23 mouse cellular contexts compared by ENCODE assay signal in genomic region chr7:16104611-16105388, GRCm38 (mm10). TPM values are rescaled to one million over a fixed set of nuclear protein-coding genes. Genes with fewer than 3 reads are reported as not detected.
DNase-seq lines count a peak whose midpoint lies in the region; ATAC-seq and TF ChIP-seq lines count a peak whose summit lies in the region.
"Had no signal": no experiment of that assay in that cellular context is flagged by ENCODE, and none has a peak within 500 bp of the region (broad histone marks: within the 10 kb centered on the region; RNA-seq: fewer than 3 reads in every experiment).

No protein-coding gene starts in this region.

- H3K4me1 ChIP-seq in forebrain, embryonic 13.5 days: peaks cover 19% of the 10 kb centered on the region
- H3K4me1 ChIP-seq in forebrain, embryonic 16.5 days (replicated peaks; ENCODE audit: control insufficient read depth, insufficient read depth, low read length): peaks cover 17% of the 10 kb centered on the region
- H3K4me1 ChIP-seq in neural tube, embryonic 14.5 days (ENCODE audit: control insufficient read depth, insufficient read depth, low read length): peaks cover 14% of the 10 kb centered on the region

- no peaks in the 10 kb centered on the region for H3K27me3 ChIP-seq in forebrain, embryonic 13.5 days
- H3K27me3 ChIP-seq in forebrain, embryonic 16.5 days (replicated peaks; ENCODE audit: control insufficient read depth, insufficient read depth, low read length): no peaks in the 10 kb centered on the region
- H3K27me3 ChIP-seq in neural tube, embryonic 14.5 days (ENCODE audit: control insufficient read depth, insufficient read depth, low read length): no peaks in the 10 kb centered on the region
- H3K27me3 ChIP-seq: embryonic facial prominence, embryonic 15.5 days; intestine, embryonic 15.5 days had no signal

- no peak for TF ChIP-seq CTCF in left cerebral cortex, adult 2 months (IDR thresholded peaks at IDR 0.05)

- ATAC-seq in forebrain, embryonic 13.5 days: no peak
- ATAC-seq in forebrain, embryonic 16.5 days: no peak
- no peak for ATAC-seq in neural tube, embryonic 14.5 days (ENCODE audit: low read depth)

- H3K27ac ChIP-seq in forebrain, embryonic 13.5 days: no peak overlapping the region
- no peak overlapping the region for H3K27ac ChIP-seq in forebrain, embryonic 16.5 days (ENCODE audit: low read length)
- peak overlapping the region; percentile 94 for H3K27ac ChIP-seq in left cerebral cortex, adult 2 months
- no peak overlapping the region for H3K27ac ChIP-seq in neural tube, embryonic 14.5 days (ENCODE audit: low read depth, low read length)
- H3K27ac ChIP-seq: intestine, embryonic 15.5 days had no signal

- intact Hi-C loops in left cerebral cortex, adult 2 months (cut with DNase I): no loop called here

- 90% methylated on average over 7 of the region's 7 CpGs for WGBS in forebrain, embryonic 13.5 days
- WGBS in forebrain, embryonic 16.5 days: 93% methylated on average over 7 of the region's 7 CpGs
- 87% methylated on average over 7 of the region's 7 CpGs for WGBS in neural tube, embryonic 14.5 days

- H3K36me3 ChIP-seq in forebrain, embryonic 13.5 days (ENCODE audit: poor library complexity, severe bottlenecking): peaks cover 63% of the 10 kb centered on the region
- H3K36me3 ChIP-seq in forebrain, embryonic 16.5 days (ENCODE audit: control insufficient read depth, insufficient read depth): peaks cover 2% of the 10 kb centered on the region
- H3K36me3 ChIP-seq in neural tube, embryonic 14.5 days (ENCODE audit: control insufficient read depth, insufficient read depth, low read length): peaks cover 23% of the 10 kb centered on the region; the same call in 1 of the 2 replicates

- no peak for DNase-seq in left cerebral cortex, adult 2 months (ENCODE audit: extremely low spot score in 1 of 2, low spot score in 2 of 2)
- DNase-seq in left cerebral cortex, adult 9 months (ENCODE audit: low spot score in 2 of 2): no peak
- DNase-seq in brain, adult 2 months (ENCODE audit: low read depth, low spot score): peak; percentile 61
- DNase-seq in spleen, postnatal 4 days (ENCODE audit: low spot score in 2 of 2): no peak
- no peak for DNase-seq in kidney, postnatal 36 days
- DNase-seq: B cell, adult 2 months; gastrocnemius, postnatal 14 days; heart, adult 18-20 months; heart, postnatal 4 days; kidney, postnatal 4 days; liver; lung, postnatal 10 days; midbrain, embryonic 14.5 days; spleen, adult 18-20 months; thymus, postnatal 4 days had no signal

- no peak overlapping the region for H3K4me3 ChIP-seq in forebrain, embryonic 13.5 days
- H3K4me3 ChIP-seq in forebrain, embryonic 16.5 days (replicated peaks; ENCODE audit: low read length): no peak overlapping the region
- H3K4me3 ChIP-seq in left cerebral cortex, adult 2 months: no peak overlapping the region
- H3K4me3 ChIP-seq in neural tube, embryonic 14.5 days (ENCODE audit: low read depth, low read length): no peak overlapping the region
- H3K4me3 ChIP-seq: embryonic facial prominence, embryonic 15.5 days; intestine, embryonic 15.5 days had no signal

- H3K9me3 ChIP-seq in forebrain, embryonic 13.5 days (replicated peaks): no peaks in the 10 kb centered on the region
- H3K9me3 ChIP-seq in forebrain, embryonic 16.5 days (ENCODE audit: control insufficient read depth, low read length): no peaks in the 10 kb centered on the region
- no peaks in the 10 kb centered on the region for H3K9me3 ChIP-seq in neural tube, embryonic 14.5 days (ENCODE audit: control insufficient read depth, low read length)
- H3K9me3 ChIP-seq: embryonic facial prominence, embryonic 15.5 days; intestine, embryonic 15.5 days had no signal

- 0 out of 2 replicates have a peak overlapping the region, but pooled peaks have one; percentile 19 for H3K9ac ChIP-seq in forebrain, embryonic 13.5 days
- H3K9ac ChIP-seq in forebrain, embryonic 16.5 days (replicated peaks; ENCODE audit: low read depth, low read length): no peak overlapping the region
- H3K9ac ChIP-seq in neural tube, embryonic 14.5 days (replicated peaks; ENCODE audit: low read depth, low read length): peak overlapping the region; percentile 25; the same call in 1 of the 2 replicates
- H3K9ac ChIP-seq: embryonic facial prominence, embryonic 15.5 days; intestine, embryonic 15.5 days had no signal

- H3K4me2 ChIP-seq in forebrain, embryonic 13.5 days: no peak overlapping the region
- no peak overlapping the region for H3K4me2 ChIP-seq in forebrain, embryonic 16.5 days (ENCODE audit: low read length)
- no peak overlapping the region for H3K4me2 ChIP-seq in neural tube, embryonic 14.5 days (ENCODE audit: low read depth, low read length)
- H3K4me2 ChIP-seq: embryonic facial prominence, embryonic 15.5 days; intestine, embryonic 15.5 days had no signal

RNA-seq across cellular contexts. Expression of gene Napa, which starts 6.5 kb away (rescaled TPM):
- polyA plus RNA-seq in forebrain, embryonic 13.5 days (2015; fragmentation: Nextera tagmentation; extraction: Ambion mirVana): 166 and 186 TPM in 2 replicates
- polyA plus RNA-seq in forebrain, embryonic 16.5 days (2015; fragmentation: Nextera tagmentation; extraction: Ambion mirVana): 197 and 220 TPM in 2 replicates
- total RNA-seq in left cerebral cortex, adult 2 months (2021): 100 to 1,000 TPM; 269 to 280 TPM
- polyA plus RNA-seq in neural tube, embryonic 14.5 days (2014; fragmentation: Nextera tagmentation; extraction: Ambion mirVana): 252 and 259 TPM in 2 replicates

RNA-seq across cellular contexts. Expression of gene Kptn, which starts 14.9 kb away (rescaled TPM):
- 37.2 and 38.4 TPM in 2 replicates for polyA plus RNA-seq in forebrain, embryonic 13.5 days (2015; fragmentation: Nextera tagmentation; extraction: Ambion mirVana)
- 40.9 and 53.2 TPM in 2 replicates for polyA plus RNA-seq in forebrain, embryonic 16.5 days (2015; fragmentation: Nextera tagmentation; extraction: Ambion mirVana)
- total RNA-seq in left cerebral cortex, adult 2 months (2021): 10 to 100 TPM; 42.9 to 46.3 TPM
- 39.0 and 39.5 TPM in 2 replicates for polyA plus RNA-seq in neural tube, embryonic 14.5 days (2014; fragmentation: Nextera tagmentation; extraction: Ambion mirVana)

RNA-seq across cellular contexts. Expression of gene Slc8a2, which starts 24.8 kb away (rescaled TPM):
- polyA plus RNA-seq in forebrain, embryonic 13.5 days (2015; fragmentation: Nextera tagmentation; extraction: Ambion mirVana): 0.67 and 0.68 TPM in 2 replicates
- polyA plus RNA-seq in forebrain, embryonic 16.5 days (2015; fragmentation: Nextera tagmentation; extraction: Ambion mirVana): 0.72 and 1.1 TPM in 2 replicates
- 100 to 1,000 TPM; 226 TPM for total RNA-seq in left cerebral cortex, adult 2 months (2021)
- polyA plus RNA-seq in neural tube, embryonic 14.5 days (2014; fragmentation: Nextera tagmentation; extraction: Ambion mirVana): 1.5 and 2.0 TPM in 2 replicates
- total RNA-seq: megakaryocyte progenitor cell, adult 5-6 weeks had no signal

RNA-seq across cellular contexts. Expression of gene Zfp541, which starts 43.2 kb away (rescaled TPM):
- polyA plus RNA-seq in forebrain, embryonic 13.5 days (2015; fragmentation: Nextera tagmentation; extraction: Ambion mirVana): not detected in 2 replicates
- polyA plus RNA-seq in forebrain, embryonic 16.5 days (2015; fragmentation: Nextera tagmentation; extraction: Ambion mirVana): 0.14 TPM in 1 of 2 replicates, not detected in the other
- total RNA-seq in left cerebral cortex, adult 2 months (2021): under 1 TPM; 0.77 to 0.97 TPM
- polyA plus RNA-seq in neural tube, embryonic 14.5 days (2014; fragmentation: Nextera tagmentation; extraction: Ambion mirVana): 0.07 and 0.10 TPM in 2 replicates
- total RNA-seq: gastrocnemius, postnatal 14 days; heart, adult 18-20 months; heart, postnatal 4 days had no signal
- polyA plus RNA-seq: heart, embryonic 14.5 days; liver, embryonic 16.5 days had no signal

RNA-seq across cellular contexts. Expression of gene Bicra, which starts 57.1 kb away (rescaled TPM):
- polyA plus RNA-seq in forebrain, embryonic 13.5 days (2015; fragmentation: Nextera tagmentation; extraction: Ambion mirVana): 8.4 and 8.5 TPM in 2 replicates
- polyA plus RNA-seq in forebrain, embryonic 16.5 days (2015; fragmentation: Nextera tagmentation; extraction: Ambion mirVana): 9.0 and 11.2 TPM in 2 replicates
- total RNA-seq in left cerebral cortex, adult 2 months (2021): 10 to 100 TPM; 14.5 to 15.4 TPM
- polyA plus RNA-seq in neural tube, embryonic 14.5 days (2014; fragmentation: Nextera tagmentation; extraction: Ambion mirVana): 8.6 and 9.6 TPM in 2 replicates
